Mouse (Mus musculus) kidney, postnatal 14 days (tissue): ENCODE data around the gene Zfp964.
"Not testable (repeated sequence)": the region's sequence is repeated elsewhere in the genome, so short reads cannot be mapped to it uniquely, and the experiment has no call there.

ENCODE experiments used
- DNase-seq: peaks from one replicate; pipeline ENCODE4 v3.0.0; 2022; ENCODE audit warnings: mixed read lengths

The Zfp964 gene

DNA sequence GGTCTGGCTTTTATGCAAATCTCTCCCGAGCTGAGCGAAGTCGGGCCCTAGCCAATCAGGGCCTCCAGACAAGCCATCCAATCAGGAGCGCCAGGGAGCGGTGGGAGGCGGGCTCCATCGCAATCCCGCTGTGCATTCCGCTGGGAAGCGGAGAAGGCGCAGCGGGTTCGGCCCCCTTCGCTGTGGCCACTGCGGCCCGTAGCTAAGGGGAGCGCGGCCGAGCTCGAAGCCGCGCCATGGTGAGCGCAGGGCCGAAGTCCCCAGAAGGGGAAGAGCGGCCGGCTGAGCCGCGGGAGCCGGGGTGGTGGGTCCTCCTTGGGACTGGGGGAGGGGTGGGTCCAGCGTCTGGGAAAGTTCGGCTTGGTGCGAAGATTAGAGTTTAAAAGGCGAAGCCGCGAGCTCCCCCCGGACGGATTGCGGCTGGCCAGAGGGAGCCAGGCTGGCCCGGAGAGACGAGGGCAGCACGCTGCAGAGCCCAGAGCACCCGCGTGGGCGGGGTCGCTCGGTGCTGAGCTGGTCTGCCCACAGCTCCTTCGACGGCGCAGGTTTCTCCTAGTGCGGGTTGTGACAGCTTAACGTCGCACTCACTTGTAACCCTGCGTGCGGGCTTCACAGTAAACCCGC is at the start of gene Zfp964:
TSS of gene Zfp964 (plus strand) at position 122 of the 624 bp plus-strand sequence.
- peak; percentile 96 for DNase-seq

DNA sequence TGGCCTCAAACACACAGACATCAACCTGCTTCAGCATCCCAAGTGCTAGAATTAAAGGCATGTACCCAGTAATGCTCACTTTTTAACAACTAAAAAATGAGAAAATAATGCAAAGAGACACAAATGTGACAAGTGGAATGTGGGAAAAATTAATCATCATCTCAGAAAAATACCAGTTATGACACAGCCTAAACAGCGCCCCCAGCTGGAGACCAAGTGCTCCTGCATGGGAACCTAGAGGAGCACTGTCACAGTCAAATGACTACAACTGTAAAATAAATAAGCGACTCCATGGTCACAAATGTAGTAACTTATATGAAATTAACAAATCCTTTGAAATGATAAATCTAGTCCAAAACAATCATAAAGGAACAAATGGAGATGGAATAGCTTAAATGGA is 39.6 kb upstream of the Zfp964 start:
- no peak for DNase-seq

DNA sequence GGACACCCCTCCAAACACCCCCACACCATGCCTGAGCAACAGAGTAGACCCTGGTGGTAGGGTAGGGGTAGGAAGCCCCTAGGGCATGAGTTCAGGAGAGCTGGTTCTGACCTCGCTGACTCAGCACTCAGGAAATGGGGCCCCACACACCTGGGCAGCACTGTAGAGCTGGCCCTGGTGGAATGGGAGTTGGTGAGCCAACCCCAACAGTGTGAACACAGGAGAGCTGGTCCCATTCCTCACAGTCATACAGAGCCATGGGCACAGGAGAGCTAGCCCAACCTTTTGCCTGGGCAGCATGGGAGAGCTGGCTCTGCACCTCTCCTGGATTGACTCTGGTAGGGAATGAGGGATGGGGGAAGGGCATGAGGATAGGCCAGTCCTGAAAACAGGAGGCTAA is 36.2 kb upstream of the Zfp964 start:
- DNase-seq = no peak

DNA sequence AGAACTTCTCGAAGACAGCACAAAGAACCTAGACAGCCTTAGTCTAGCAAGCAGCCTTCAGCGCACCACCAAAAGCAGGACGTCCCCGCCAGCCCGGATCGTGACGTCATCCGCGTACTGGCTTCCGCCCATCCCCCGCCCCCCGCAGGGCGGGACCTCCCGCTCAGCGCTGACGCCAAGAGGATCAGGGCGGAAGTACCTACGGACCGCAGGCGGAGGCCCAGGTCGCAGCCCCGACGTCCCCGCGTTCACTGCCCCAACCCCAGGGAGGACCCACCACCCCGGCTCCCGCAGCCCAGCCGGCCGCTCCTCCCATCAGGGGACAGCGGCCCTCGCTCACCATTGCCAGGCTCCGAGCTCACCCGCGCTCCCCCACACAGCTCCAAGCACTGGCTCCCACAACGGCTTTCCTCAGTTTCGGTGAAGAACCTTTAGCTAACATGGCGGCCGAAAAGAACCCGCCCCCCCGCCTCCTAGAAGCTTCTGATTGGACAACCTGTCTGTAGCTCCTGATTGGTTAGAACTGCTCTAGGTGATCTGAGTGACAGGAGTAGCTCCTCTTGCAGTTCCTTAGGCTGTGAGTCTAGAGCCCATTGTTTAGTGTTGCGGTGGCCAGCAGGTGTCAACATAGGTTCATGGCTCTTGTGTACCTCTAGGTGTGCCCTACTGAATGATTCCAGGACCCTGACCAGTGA is 29.0 kb upstream of the Zfp964 start, which contains the start of gene Zfp868:
TSS of gene Zfp868 (minus strand) at position 454 of the 695 bp plus-strand sequence.
- DNase-seq = peak; percentile 98

DNA sequence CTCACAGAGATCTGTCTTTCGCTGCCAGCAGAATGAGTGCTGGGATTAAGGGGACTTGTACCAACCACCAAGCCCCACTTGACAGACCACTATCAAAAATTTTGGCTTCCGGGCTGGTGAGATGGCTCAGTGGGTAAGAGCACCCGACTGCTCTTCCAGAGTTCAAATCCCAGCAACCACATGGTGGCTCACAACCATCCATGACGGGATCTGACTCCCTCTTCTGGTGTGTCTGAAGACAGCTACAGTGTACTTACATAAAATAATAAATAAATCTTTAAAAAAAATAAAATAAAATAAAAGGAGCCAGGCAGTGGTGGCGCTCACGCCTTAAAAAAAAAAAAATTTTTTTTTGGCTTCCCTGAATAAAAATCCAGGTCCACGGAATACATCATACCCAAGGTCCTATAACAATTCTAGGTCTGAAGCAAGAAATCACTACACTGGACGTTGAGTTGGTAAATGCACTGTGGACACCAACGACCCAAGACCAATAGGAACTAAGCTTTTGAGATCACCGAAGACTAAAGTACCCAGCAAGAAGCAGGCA is 396 bp upstream of the Zfp964 start:
- no peak for DNase-seq

- no peak for DNase-seq
These were observed 7.0 kb downstream of the Zfp964 start for GRCm38 (mm10) chr8:69661294-69661693.

- not testable (repeated sequence) for DNase-seq
These were observed 10.8 kb downstream of the Zfp964 start for GRCm38 (mm10) chr8:69665051-69665450.

DNA sequence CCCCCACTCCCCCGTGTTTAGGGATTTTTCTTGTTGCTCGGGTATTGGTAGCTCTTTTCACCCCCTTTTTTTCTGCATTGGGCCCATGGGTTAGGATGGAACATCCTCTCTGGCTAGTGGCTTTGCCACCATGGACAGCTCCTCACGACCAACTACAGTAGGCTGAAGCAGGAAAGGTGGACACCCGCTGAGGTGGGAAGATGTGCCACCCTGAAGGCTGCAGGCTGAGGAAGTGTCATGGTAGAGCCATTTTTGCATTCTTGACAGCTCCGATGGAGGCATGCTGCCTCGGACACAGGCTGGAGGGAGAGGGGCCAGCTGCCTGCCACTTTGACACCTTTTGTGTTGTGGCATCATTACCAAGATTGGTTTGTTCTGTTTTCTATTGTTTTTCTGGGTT is 47.5 kb downstream of the Zfp964 start:
- DNase-seq = no peak

DNA sequence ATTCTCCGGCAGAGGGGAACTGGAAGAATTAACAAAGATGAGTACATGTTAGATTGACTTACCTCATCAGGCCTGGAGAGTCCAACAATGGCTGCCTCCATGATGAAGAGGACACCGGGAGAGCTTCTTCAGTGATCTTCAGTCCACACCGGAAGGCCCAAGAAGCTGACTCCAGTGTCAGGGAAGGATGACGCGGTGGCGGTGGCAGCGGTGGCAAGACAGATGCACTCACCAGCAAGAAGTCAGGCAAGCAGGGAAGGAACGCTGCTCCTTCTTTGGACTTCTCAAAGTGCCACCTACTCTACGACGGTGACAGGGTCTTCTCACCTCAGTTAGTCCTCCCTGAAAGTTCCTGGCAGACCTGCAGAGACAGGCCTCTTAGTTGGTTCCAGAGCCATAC is 56.3 kb downstream of the Zfp964 start, which contains the start of gene Zfp869:
TSS of gene Zfp869 (minus strand) at position 101 of the 400 bp plus-strand sequence.
- not testable (repeated sequence) for DNase-seq

GRCm38 (mm10) chr8:69713516-69713915 is 59.2 kb downstream of the Zfp964 start:
- no peak for DNase-seq

DNA sequence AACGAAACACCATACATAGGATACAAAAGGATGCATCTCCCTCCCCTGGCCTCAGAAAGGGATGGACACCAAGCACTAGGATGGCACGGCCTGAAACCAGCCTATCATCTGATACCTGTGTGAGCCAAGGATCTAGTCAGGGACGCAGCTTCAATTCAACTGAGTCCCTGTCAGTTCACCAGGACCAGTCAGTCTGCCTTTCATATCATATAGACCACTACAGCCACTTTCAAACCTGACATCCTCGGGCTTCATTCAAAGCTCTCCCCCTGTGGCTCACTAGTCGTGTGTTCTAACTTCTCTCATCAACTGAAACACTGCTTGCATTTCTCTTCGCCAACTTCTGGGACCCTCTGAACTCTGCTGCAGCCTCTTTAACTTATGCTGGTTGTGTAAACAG is 61.1 kb downstream of the Zfp964 start:
- DNase-seq = no peak
